Mouse (Mus musculus) forebrain, embryonic 16.5 days (tissue): Measurements from ENCODE around the gene Procr. TPM values are rescaled to one million over a fixed set of nuclear protein-coding genes. Genes with fewer than 3 reads are reported as not detected.
A peak's percentile ranks its signal among the peaks of the same experiment; 100 is the strongest.

Experiments used
- ATAC-seq: fragments of 200-750 bp; cut with Nextera tagmentation; 2 replicates; pipeline ENCODE4 v1.8.0; 2017; ENCODE audit warnings: mild to moderate bottlenecking, moderate library complexity
- H3K27ac ChIP-seq: fragments of 300-500 bp; sonication (generic); 2 replicates; pipeline ENCODE4 v1.5.1; 2014; ENCODE audit warnings: low read length, control low read depth
- H3K27me3 ChIP-seq: fragments of 300-500 bp; sonication (generic); replicated peaks from 2 replicates; pipeline ENCODE4 v1.6.1; 2014; ENCODE audit warnings: low read length; ENCODE audit not compliant: control insufficient read depth, insufficient read depth
- H3K36me3 ChIP-seq: fragments of 300-500 bp; sonication (generic); 2 replicates; pipeline ENCODE4 v1.6.1; 2014; ENCODE audit not compliant: control insufficient read depth, insufficient read depth
- H3K4me1 ChIP-seq: fragments of 300-500 bp; sonication (generic); replicated peaks from 2 replicates; pipeline ENCODE4 v1.6.1; 2014; ENCODE audit warnings: low read length; ENCODE audit not compliant: control insufficient read depth, insufficient read depth
- H3K4me2 ChIP-seq: fragments of 300-500 bp; sonication (generic); 2 replicates; pipeline ENCODE4 v1.6.1; 2014; ENCODE audit warnings: mild to moderate bottlenecking, low read length, control low read depth
- H3K4me3 ChIP-seq: fragments of 300-500 bp; sonication (generic); replicated peaks from 2 replicates; pipeline ENCODE4 v1.5.1; 2014; ENCODE audit warnings: mild to moderate bottlenecking, low read length, control low read depth
- H3K9ac ChIP-seq: fragments of 300-500 bp; sonication (generic); replicated peaks from 2 replicates; pipeline ENCODE4 v1.6.1; 2014; ENCODE audit warnings: low read depth, low read length, control low read depth
- H3K9me3 ChIP-seq: fragments of 300-500 bp; sonication (generic); 2 replicates; pipeline ENCODE4 v1.6.1; 2016; ENCODE audit warnings: low read length; ENCODE audit not compliant: control insufficient read depth
- WGBS: fragments of 180-500 bp; shearing (Covaris S2); extraction: QIAGEN DNeasy Blood & Tissue Kit; methylation state at CpG from one replicate; pipeline ENCODE4 v1.1.7; 2014; 5-methylcytosine and 5-hydroxymethylcytosine counted together
- polyA plus RNA-seq: library from polyadenylated mRNA; unstranded; fragments of >200 nt; fragmentation: Nextera tagmentation; extraction: Ambion mirVana; gene quantifications from 2 replicates; pipeline ENCODE4 v1.2.1, GENCODE M21; 2015

Procr gene
- polyA plus RNA-seq, 1 experiment from 2014 or later: 1.8 TPM

DNA sequence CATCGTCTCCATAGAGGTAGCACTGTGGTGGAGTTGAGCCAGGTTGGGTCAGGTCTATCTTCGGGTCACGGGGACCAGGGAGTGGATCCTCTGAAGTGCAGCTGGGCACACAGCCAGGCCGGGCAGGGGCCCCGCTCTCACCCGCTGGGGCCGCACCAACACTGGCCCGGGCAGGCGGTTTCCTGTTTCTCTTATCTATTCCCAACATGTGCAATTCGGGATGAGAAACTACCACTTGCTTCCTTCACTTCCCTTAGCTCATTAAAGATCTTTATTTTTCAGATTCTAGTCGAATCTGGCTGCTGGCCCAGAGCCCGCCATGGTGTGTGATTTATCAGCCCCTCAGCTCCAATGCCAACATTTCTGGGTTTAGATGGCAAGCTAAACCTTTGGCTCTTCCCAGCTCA is 8.0 kb upstream of the Procr start:
- WGBS: 67% methylated on average over 12 of the region's 12 CpGs
- Histone ChIP-seq H3K9ac (no peak overlapping the region), H3K4me1 (peaks cover 4% of the 10 kb centered on the region; the same call in 1 of the 2 replicates), H3K4me3 (no peak overlapping the region), H3K27ac (no peak overlapping the region), H3K27me3 (no peaks in the 10 kb centered on the region), H3K4me2 (no peak overlapping the region), H3K9me3 (no peaks in the 10 kb centered on the region), H3K36me3 (no peaks in the 10 kb centered on the region)
- ATAC-seq: no peak

DNA sequence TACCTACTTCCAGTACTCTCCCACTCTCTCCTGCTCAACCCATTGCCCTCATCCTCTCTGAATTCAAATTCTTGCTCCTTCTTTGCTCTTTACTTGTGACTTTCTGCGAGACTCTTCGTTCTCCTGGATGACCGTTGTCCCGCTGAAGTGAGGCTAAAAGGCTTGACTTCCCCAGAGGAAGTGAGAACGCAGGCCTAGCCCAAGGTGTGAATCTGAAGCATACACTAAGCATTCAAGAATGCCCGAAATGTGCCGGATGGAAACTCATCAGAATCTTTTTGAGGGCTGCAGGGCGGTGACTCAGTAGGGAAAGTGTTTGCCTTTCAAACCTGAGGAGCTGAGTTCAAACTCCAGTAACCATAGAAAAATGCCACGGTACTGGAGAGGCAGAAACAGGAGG is 7.6 kb upstream of the Procr start:
- H3K27me3 ChIP-seq: no peaks in the 10 kb centered on the region
- ATAC-seq: no peak
- H3K9ac ChIP-seq: no peak overlapping the region
- H3K27ac ChIP-seq: no peak overlapping the region
- no peak overlapping the region for H3K4me2 ChIP-seq
- no peak overlapping the region for H3K4me3 ChIP-seq
- no peaks in the 10 kb centered on the region for H3K9me3 ChIP-seq
- H3K36me3 ChIP-seq: no peaks in the 10 kb centered on the region
- 91% methylated on average over 9 of the region's 9 CpGs for WGBS
- peaks cover 4% of the 10 kb centered on the region; the same call in 1 of the 2 replicates for H3K4me1 ChIP-seq

DNA sequence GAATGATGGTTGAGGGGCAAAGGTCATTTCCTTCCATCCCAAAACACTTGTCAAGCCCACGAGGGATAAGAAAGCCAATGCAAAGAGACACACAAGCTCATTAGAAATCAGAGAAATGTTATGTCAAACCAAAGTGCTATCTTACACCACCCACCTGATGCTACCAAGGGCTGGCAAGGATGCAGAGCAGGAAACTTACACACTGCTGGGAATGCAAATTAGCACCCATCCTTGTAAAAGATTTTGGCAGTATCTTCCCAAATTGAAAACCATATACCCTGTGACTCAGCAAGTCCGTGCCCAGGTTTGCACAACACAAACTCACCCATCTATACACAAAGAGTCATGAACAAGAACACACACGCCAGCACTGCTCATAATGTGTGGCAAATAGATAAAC is 5.4 kb upstream of the Procr start:
- H3K9me3 ChIP-seq: no peaks in the 10 kb centered on the region
- no peak overlapping the region for H3K4me2 ChIP-seq
- no peaks in the 10 kb centered on the region for H3K36me3 ChIP-seq
- no peaks in the 10 kb centered on the region for H3K27me3 ChIP-seq
- H3K4me1 ChIP-seq: peaks cover 4% of the 10 kb centered on the region; the same call in 1 of the 2 replicates
- no peak for ATAC-seq
- H3K9ac ChIP-seq: no peak overlapping the region
- 73% methylated on average over 3 of the region's 3 CpGs for WGBS
- no peak overlapping the region for H3K4me3 ChIP-seq
- no peak overlapping the region for H3K27ac ChIP-seq

- Histone ChIP-seq H3K4me3 (no peak overlapping the region), H3K27ac (no peak overlapping the region), H3K4me1 (peaks cover 6% of the 10 kb centered on the region), H3K9me3 (no peaks in the 10 kb centered on the region), H3K4me2 (no peak overlapping the region), H3K36me3 (no peaks in the 10 kb centered on the region), H3K9ac (no peak overlapping the region), H3K27me3 (peaks cover 6% of the 10 kb centered on the region)
- WGBS: 86% methylated on average over 4 of the region's 4 CpGs
- ATAC-seq: no peak
Measured at GRCm38 (mm10) chr2:155749394-155749793, 1.5 kb upstream of the Procr start.

DNA sequence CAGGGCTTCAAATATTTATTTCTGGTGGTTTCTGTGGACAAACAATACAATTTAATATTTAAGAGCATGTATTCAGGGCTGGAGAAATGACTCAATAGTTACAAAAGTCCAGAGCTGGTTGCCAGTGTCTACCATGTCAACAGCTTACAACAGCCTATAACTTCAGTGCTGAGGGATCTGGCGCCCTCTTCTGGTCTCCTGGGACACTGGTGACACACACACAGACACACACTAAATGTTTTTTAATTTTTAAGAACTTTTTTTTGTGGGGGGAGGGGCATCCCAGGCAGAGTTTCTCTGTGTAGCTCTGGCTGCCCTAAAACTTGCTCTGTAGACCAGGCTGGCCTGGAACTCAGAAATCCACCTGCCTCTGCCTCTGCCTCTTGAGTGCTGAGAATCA is 4.8 kb downstream of the Procr start:
- Histone ChIP-seq H3K36me3 (no peaks in the 10 kb centered on the region), H3K9me3 (no peaks in the 10 kb centered on the region), H3K27me3 (peaks cover 6% of the 10 kb centered on the region), H3K27ac (no peak overlapping the region), H3K4me2 (no peak overlapping the region), H3K4me1 (peaks cover 6% of the 10 kb centered on the region), H3K9ac (no peak overlapping the region), H3K4me3 (no peak overlapping the region)
- no peak for ATAC-seq
- WGBS: 8% methylated on average over 1 of the region's 1 CpGs

DNA sequence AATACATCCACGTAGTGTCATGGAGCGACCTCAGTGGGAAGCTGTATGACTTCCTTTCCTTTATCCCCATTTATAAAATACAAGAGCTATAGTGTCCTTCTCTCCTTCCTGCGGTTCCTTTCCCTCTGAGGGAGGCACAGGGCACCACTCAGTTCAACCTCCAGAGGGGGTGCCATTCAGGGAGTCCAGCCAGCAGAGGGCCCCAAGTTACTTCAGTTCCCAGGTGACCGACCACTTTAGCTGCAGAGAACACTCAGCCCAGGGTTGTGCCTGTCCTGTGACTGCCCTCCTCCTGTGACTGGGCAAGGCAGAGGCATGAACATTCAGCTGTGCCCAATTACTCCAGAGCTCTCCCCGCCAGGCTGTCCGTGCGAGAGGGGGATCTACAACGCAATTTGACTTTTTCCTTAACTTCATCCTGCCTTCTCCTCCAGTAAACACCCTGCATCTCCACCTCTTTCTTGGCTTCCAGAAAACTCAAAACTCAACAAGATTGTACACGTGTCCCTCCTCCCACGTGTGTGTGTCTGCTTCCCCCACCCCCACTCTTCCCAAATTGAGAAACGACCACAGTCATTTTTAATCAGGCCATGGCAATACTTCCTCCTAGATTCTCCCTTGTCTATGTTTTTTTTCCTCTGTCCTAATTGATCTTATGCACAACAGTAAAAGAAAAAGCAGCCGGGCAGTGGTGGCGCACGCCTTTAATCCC is 6.1 kb downstream of the Procr start:
- H3K9me3 ChIP-seq: no peaks in the 10 kb centered on the region
- no peaks in the 10 kb centered on the region for H3K27me3 ChIP-seq
- 58% methylated on average over 14 of the region's 14 CpGs for WGBS
- H3K4me2 ChIP-seq: no peak overlapping the region
- H3K9ac ChIP-seq: no peak overlapping the region
- no peak for ATAC-seq
- no peak overlapping the region for H3K27ac ChIP-seq
- H3K36me3 ChIP-seq: no peaks in the 10 kb centered on the region
- H3K4me3 ChIP-seq: no peak overlapping the region
- H3K4me1 ChIP-seq: no peaks in the 10 kb centered on the region

DNA sequence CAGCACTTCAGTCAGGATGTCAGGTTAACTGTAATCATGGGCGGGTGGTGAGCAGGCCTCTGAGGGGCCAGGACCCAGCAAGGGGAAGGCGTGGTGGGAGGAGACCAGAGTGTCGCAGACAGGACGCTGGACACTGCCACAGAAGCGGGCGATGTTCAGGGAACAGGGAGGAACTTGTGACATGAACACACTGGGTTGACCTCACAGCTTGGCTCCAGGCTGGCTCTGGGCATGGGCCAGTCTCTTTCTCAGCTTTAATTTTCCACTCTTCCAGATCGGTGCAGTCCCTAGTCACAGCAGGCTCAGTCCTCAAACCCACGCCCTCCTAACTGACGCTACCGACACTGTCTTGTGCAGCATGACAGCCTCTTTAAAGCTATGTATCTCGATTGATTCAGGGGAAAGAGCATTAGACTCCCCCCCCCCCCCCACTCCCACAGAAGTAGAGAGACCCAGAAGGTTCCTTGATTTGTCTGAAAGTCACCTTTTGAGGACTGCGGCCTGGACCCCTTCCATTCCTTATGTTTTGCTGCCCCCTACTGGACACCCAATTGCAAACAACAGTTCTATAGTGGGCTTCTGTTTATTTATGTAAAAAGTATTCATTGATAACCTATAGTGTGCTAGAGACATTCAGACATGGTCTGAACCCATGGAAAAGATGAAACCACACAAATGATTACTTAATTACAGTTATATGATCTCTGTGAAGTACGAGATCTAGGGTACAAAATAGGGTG is 13.9 kb downstream of the Procr start:
- H3K4me2 ChIP-seq: no peak overlapping the region
- no peak overlapping the region for H3K27ac ChIP-seq
- peak; percentile 74; the same call in 1 of the 2 replicates for ATAC-seq
- 55% methylated on average over 13 of the region's 13 CpGs for WGBS
- H3K36me3 ChIP-seq: no peaks in the 10 kb centered on the region
- no peak overlapping the region for H3K4me3 ChIP-seq
- no peak overlapping the region for H3K9ac ChIP-seq
- H3K27me3 ChIP-seq: no peaks in the 10 kb centered on the region; the same call in 1 of the 2 replicates
- H3K4me1 ChIP-seq: no peaks in the 10 kb centered on the region
- H3K9me3 ChIP-seq: no peaks in the 10 kb centered on the region

DNA sequence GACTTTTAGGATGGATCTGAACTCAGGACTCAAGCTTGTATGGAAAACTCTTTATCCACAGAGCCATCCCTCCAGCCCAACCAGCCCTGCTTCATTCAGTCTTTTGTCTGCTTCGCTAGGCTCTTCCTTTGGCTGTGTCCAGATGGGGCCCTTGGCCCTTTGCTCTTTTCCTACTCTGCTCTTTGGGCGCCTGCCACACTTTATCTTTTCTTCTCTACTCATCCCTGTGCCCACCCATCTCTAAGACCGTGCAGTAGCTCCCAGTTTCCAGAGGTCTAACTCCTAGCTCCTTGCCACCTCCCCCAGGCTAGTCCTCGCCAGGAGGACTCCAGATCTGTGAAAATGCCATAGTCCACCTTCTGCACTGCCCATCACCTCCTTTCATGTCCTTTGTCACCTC is 22.7 kb downstream of the Procr start:
- no peaks in the 10 kb centered on the region for H3K36me3 ChIP-seq
- H3K4me3 ChIP-seq: no peak overlapping the region
- H3K4me2 ChIP-seq: no peak overlapping the region
- H3K9ac ChIP-seq: no peak overlapping the region
- no peaks in the 10 kb centered on the region for H3K9me3 ChIP-seq
- H3K27ac ChIP-seq: no peak overlapping the region
- WGBS: 55% methylated on average over 4 of the region's 4 CpGs
- peaks cover 27% of the 10 kb centered on the region for H3K4me1 ChIP-seq
- H3K27me3 ChIP-seq: peaks cover 15% of the 10 kb centered on the region
- no peak for ATAC-seq

DNA sequence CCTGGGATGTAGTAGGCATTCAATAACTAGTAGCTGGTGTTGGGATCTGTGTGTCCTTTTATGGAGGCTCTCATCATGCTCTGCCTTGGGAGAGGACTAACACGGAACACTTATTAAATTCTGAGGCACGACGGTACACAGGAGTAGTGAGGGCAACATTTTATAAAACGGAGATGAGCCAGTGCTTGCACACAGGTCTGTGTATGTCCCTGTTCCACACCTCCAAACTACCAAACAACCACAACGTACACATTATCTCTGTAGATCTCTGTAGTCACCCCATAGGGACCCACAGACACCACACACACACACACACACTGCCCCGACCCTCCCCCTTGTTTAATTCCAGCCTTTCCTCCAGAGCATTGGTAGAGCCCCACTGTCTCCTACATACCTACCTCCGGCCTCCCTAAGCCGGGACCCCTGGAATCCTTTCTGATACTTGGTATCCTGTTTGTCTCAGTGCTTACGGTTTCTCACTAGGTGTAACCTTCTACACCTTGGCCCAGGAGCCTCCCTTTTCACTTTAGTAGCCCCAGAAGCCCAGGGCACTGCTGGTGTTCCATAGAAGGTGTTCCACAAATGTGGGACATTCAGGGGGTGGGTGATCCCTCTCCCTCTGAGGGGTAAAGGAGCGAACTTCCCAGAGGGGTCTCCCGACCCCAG is 23.5 kb downstream of the Procr start:
- Histone ChIP-seq H3K27me3 (peaks cover 15% of the 10 kb centered on the region), H3K36me3 (no peaks in the 10 kb centered on the region), H3K9ac (peak overlapping the region; percentile 92), H3K4me3 (peak overlapping the region; percentile 76), H3K9me3 (no peaks in the 10 kb centered on the region), H3K27ac (no peak overlapping the region), H3K4me1 (peaks cover 33% of the 10 kb centered on the region), H3K4me2 (peak overlapping the region; percentile 80)
- no peak for ATAC-seq
- 56% methylated on average over 11 of the region's 11 CpGs for WGBS
